Mouse (Mus musculus) liver, embryonic 11.5 days (tissue): ENCODE measurements around the gene Prrc2b. TPM values are rescaled to one million over a fixed set of nuclear protein-coding genes. Genes with fewer than 3 reads are reported as not detected.

Experiments
- ATAC-seq: fragments of 200-750 bp; cut with Nextera tagmentation; replicated peaks from 2 replicates; pipeline ENCODE4 v1.8.0; 2017; ENCODE audit warnings: moderate number of reproducible peaks, mild to moderate bottlenecking, moderate TSS enrichment, moderate library complexity; ENCODE audit not compliant: low FRiP score
- DNase-seq: peaks from one replicate; pipeline ENCODE4 v3.0.0-alpha.2; 2017; ENCODE audit warnings: low spot score
- H3K27ac ChIP-seq: fragments of 300-500 bp; sonication (generic); 2 replicates; pipeline ENCODE4 v1.5.1; 2014; ENCODE audit warnings: mild to moderate bottlenecking, low read depth, low read length, control low read depth
- H3K27me3 ChIP-seq: fragments of 300-500 bp; sonication (generic); replicated peaks from 2 replicates; pipeline ENCODE4 v1.6.1; 2014; ENCODE audit warnings: low read length, mixed read lengths; ENCODE audit not compliant: control insufficient read depth, insufficient read depth
- H3K36me3 ChIP-seq: fragments of 300-500 bp; sonication (generic); 2 replicates; pipeline ENCODE4 v1.6.1; 2014; ENCODE audit warnings: mild to moderate bottlenecking, low read length, moderate library complexity, mixed read lengths; ENCODE audit not compliant: control insufficient read depth, insufficient read depth
- H3K4me1 ChIP-seq: fragments of 300-500 bp; sonication (generic); replicated peaks from 2 replicates; pipeline ENCODE4 v1.6.1; 2014; ENCODE audit warnings: low read length, mixed read lengths; ENCODE audit not compliant: control insufficient read depth, insufficient read depth
- H3K4me2 ChIP-seq: fragments of 300-500 bp; sonication (generic); 2 replicates; pipeline ENCODE4 v1.6.1; 2014; ENCODE audit warnings: mild to moderate bottlenecking, control low read depth, moderate library complexity
- H3K4me3 ChIP-seq: fragments of 300-500 bp; sonication (generic); 2 replicates; pipeline ENCODE4 v1.5.1; 2014; ENCODE audit warnings: low read depth, low read length, control low read depth
- H3K9ac ChIP-seq: fragments of 300-500 bp; sonication (generic); 2 replicates; pipeline ENCODE4 v1.6.1; 2014; ENCODE audit warnings: low read depth, low read length, control low read depth
- H3K9me3 ChIP-seq: fragments of 300-500 bp; sonication (generic); 2 replicates; pipeline ENCODE4 v1.6.1; 2016; ENCODE audit warnings: low read length, inconsistent platforms, mixed read lengths; ENCODE audit not compliant: control insufficient read depth
- WGBS: fragments of 180-500 bp; shearing (Covaris S2); extraction: QIAGEN DNeasy Blood & Tissue Kit; methylation state at CpG from one replicate; pipeline ENCODE4 v1.1.7; 2014; 5-methylcytosine and 5-hydroxymethylcytosine counted together
- polyA plus RNA-seq: library from polyadenylated mRNA; unstranded; fragments of >200 nt; fragmentation: Nextera tagmentation; extraction: Ambion mirVana; gene quantifications from 2 replicates; pipeline ENCODE4 v1.2.1, GENCODE M21; 2014

Prrc2b gene
- polyA plus RNA-seq, 1 experiment from 2014 or later: 48.1 TPM

DNA sequence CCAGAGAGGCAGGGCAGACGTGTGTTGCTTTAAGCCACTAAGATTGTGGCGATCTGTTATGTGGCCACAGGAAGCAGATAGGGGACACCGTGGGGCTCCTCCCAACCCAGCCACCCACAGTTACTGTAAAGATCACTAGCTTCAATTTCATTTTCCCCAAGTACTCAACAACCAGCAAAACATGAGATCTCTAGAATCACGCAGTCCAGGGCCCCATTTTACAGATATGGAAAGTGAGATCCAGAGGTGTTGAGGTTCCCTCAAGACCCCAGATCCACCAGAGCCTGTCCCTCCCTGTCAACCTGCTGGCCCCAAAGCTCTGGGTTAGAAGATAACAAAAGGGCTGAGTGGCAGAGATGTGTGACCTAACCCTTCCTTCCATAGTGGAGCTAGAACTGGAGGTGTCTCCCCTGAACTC is 35.0 kb upstream of the Prrc2b start:
- ATAC-seq (peak; percentile 90), DNase-seq (no peak)
- Histone ChIP-seq H3K9me3 (0 out of 2 replicates have a peak, but pooled peaks cover 5% of the 10 kb centered on the region), H3K9ac (peak overlapping the region; percentile 10; the same call in 1 of the 2 replicates), H3K4me1 (peaks cover 27% of the 10 kb centered on the region), H3K27ac (peak overlapping the region; percentile 80), H3K4me2 (peak overlapping the region; percentile 38), H3K27me3 (no peaks in the 10 kb centered on the region), H3K4me3 (no peak overlapping the region), H3K36me3 (no peaks in the 10 kb centered on the region)
- 49% methylated on average over 4 of the region's 4 CpGs for WGBS

DNA sequence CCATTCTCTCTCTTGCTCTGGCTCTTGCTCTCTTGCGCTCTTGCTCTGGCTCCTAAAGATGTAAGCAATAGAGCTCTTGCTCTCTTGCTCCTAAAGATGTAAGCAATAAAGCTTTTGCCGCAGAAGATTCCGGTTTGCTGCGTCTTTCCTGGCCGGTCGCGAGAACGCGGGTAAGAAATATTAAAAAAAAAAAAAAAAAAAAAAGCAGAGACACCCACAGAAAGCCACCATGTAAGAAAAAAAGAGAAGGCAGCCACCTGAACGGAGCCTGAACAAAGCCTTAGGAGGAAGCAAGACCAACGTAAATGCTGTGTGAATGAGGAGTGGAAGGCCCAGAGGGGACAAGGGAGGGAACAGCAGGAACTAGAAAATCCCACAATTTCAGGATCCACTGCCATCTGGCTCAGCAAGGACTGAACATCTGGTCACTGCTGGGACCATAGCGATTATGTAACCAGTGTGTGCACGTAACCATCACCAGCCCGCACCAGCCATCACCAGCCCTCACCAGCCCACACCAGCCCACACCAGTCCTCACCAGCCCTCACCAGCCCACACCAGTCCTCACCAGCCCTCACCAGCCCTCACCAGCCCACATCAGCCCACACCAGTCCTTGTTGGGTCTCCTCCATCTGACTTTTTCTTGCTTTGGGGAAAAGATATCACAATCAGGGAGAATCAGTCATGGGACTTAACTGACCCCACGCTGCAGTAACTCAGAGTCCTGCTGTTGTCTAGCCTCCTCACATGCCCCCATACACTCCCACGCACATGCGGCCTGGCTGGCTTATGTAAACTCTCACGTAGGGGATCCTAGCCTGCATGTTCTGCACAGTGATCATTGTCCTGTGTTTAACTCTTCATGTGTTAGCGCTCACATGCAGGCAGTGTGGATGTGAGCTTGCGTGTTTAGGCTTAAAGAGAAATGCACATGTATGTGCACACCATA is 30.8 kb upstream of the Prrc2b start:
- Histone ChIP-seq H3K4me1 (peaks cover 21% of the 10 kb centered on the region), H3K27me3 (no peaks in the 10 kb centered on the region), H3K9me3 (0 out of 2 replicates have a peak, but pooled peaks cover 5% of the 10 kb centered on the region), H3K36me3 (no peaks in the 10 kb centered on the region), H3K4me2 (no peak overlapping the region), H3K9ac (0 out of 2 replicates have a peak overlapping the region, but pooled peaks have one; percentile 31), H3K4me3 (no peak overlapping the region), H3K27ac (no peak overlapping the region)
- DNase-seq (no peak), ATAC-seq (no peak)
- 90% methylated on average over 20 of the region's 20 CpGs for WGBS

DNA sequence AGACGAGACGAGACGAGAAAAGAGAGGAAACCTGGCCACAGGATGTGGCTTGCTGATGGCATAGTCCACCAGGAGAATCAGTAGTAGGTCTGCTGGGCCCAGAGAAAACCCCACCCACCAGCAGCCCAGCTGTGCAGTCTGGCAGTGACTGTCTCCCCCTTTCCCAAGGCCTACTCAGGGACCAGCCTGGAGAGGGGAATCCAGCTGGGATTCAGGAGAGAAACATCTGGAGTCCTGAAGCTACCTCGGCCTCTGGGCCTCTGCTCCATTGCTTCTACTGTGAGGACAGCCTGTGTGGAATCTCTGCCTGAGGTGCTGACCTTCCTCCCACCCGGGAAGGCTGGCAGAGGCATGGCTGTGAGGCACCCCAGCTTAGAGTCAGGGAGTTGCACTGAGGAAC is 29.7 kb upstream of the Prrc2b start:
- ATAC-seq (peak; percentile 31; the same call in 1 of the 2 replicates), DNase-seq (no peak)
- Histone ChIP-seq H3K27ac (peak overlapping the region; percentile 45), H3K27me3 (no peaks in the 10 kb centered on the region), H3K36me3 (no peaks in the 10 kb centered on the region), H3K9me3 (0 out of 2 replicates have a peak, but pooled peaks cover 5% of the 10 kb centered on the region), H3K4me1 (peaks cover 13% of the 10 kb centered on the region), H3K9ac (peak overlapping the region; percentile 55; the same call in 1 of the 2 replicates), H3K4me3 (no peak overlapping the region), H3K4me2 (peak overlapping the region; percentile 29; the same call in 1 of the 2 replicates)
- WGBS: 50% methylated on average over 5 of the region's 5 CpGs

DNA sequence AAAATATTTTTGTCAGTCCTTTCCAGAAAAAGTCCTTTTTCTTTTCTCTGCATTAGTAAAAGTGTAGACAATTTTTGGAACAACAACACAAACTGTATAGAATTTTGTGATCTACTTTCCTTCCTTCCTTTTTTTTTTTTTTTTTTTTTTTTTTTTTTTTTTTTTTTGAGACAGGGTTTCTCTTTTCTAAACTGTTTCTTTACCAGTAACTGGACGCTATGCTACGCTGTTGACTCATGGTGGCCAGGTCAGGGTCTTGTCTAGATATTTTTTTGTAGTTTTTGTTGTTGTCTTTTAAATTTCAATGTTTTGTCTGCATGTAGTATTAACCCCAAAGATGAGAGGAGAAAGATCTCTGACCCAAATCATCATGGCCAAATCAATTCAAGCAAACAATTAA is 29.1 kb upstream of the Prrc2b start:
- Histone ChIP-seq H3K36me3 (no peaks in the 10 kb centered on the region), H3K4me3 (no peak overlapping the region), H3K9me3 (0 out of 2 replicates have a peak, but pooled peaks cover 2% of the 10 kb centered on the region), H3K27me3 (no peaks in the 10 kb centered on the region), H3K27ac (no peak overlapping the region), H3K4me1 (peaks cover 14% of the 10 kb centered on the region), H3K4me2 (no peak overlapping the region), H3K9ac (no peak overlapping the region)
- WGBS: 81% methylated on average over 2 of the region's 2 CpGs
- no peak for ATAC-seq
- DNase-seq: no peak

DNA sequence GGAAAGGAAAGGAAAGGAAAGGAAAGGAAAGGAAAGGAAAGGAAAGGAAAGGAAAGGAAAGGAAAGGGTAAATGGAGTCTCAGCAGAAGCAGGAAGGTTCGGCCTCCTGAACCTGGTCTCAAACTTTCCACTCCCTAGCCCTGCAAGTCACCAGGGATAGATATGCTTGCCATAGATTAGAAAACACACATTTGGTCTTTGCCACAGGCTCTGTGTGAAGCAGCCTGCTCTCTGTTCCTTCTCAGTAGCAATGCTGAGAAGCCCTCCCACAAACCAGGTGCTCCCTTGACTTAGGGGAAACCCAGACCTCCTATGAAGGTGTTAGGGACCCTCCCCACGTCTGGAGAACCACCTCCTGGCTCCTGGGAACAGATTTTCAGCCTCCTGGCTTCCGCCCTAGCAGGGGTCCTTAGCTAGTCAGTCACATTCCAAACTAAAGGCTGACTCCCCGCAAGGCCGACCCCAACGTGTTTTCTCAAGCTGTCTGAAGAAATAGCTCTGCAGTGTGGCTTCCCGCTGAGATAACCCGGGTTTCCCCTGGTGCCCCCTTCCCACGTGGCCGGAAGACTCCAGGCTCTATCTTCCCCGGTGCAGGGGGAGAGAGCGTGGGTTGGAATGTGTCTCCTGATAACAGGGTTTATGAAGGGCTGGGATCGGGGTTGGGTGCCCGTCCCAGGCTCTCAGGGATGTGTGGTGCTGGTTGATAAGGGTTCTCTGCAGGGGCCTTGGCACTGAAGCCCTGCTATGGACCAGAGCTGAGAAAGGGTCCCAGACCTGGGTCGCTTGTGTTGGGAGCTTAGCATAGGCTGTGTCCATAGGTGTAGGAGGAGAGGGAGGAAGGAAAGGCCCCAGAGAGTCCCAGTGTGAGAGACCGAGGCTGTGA is 23.0 kb upstream of the Prrc2b start:
- Histone ChIP-seq H3K9me3 (no peaks in the 10 kb centered on the region), H3K27me3 (no peaks in the 10 kb centered on the region), H3K4me3 (peak overlapping the region; percentile 35), H3K36me3 (no peaks in the 10 kb centered on the region), H3K27ac (peak overlapping the region; percentile 100), H3K4me2 (peak overlapping the region; percentile 67), H3K4me1 (peaks cover 57% of the 10 kb centered on the region), H3K9ac (peak overlapping the region; percentile 75)
- peak; percentile 86 for DNase-seq
- 8% methylated on average over 16 of the region's 16 CpGs for WGBS
- peak; percentile 96 for ATAC-seq

DNA sequence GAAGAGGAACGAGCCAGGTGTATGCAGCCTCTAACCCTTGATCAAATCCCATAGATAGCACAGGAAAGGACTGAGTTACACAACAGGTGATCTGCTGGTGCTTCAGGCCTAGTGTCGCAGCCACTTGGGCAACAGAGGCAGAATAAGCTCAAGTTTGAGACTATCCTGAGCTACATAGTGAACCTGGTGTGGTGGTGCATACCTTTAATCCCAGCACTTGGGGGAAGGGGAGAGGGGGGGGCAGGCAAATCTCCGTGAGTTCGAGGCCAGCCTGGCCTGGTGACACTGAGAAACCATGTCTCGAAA is 22.4 kb upstream of the Prrc2b start:
- no peak for DNase-seq

DNA sequence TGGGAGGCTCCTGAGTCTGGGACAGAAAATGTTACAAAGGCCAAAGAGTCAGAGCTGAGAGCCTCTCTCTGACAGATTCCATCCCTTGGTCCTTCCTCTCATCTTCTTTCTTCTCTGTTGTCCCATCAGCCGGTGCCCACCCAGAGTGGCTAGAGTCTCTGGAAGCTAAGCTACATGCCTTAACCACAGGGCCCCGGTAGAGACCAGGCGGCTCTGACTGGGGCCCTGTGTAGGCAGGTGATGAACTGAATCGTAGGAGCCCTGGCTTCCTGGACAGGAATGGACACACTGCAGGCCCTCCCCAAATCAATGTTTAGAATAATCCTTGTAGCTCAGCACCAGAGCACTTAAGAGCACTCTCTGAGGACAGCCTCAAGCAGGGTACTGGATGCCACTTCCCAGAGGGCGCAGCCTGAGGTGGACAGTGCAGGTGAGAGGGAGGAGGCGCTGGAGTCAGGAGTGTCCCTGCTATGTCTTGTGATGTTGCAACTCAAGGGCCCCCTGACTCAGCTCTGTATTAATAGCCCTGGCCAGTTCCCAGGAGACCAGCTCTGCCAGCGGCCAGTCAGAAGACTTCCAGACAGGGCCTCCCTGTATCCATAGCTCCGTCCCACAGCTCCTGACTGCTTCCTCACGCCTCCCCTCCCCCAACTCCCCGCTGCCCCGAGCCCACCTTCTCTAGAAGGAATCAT is 21.4 kb upstream of the Prrc2b start:
- ATAC-seq (no peak), DNase-seq (no peak)
- Histone ChIP-seq H3K27me3 (no peaks in the 10 kb centered on the region), H3K4me2 (no peak overlapping the region; the same call in 1 of the 2 replicates), H3K4me3 (no peak overlapping the region), H3K36me3 (no peaks in the 10 kb centered on the region), H3K4me1 (peaks cover 59% of the 10 kb centered on the region), H3K9me3 (no peaks in the 10 kb centered on the region), H3K27ac (peak overlapping the region; percentile 100), H3K9ac (peak overlapping the region; percentile 53; the same call in 1 of the 2 replicates)
- WGBS: 54% methylated on average over 11 of the region's 11 CpGs

More for the DNA sequence above, 22.4 kb upstream of the Prrc2b start:
- H3K27me3 ChIP-seq: no peaks in the 10 kb centered on the region
- peak overlapping the region; percentile 100 for H3K27ac ChIP-seq
- no peaks in the 10 kb centered on the region for H3K36me3 ChIP-seq
- H3K4me2 ChIP-seq: peak overlapping the region; percentile 67
- ATAC-seq: peak; percentile 50
- peaks cover 59% of the 10 kb centered on the region for H3K4me1 ChIP-seq
- H3K9ac ChIP-seq: no peak overlapping the region
- H3K4me3 ChIP-seq: peak overlapping the region; percentile 35; the same call in 1 of the 2 replicates
- H3K9me3 ChIP-seq: no peaks in the 10 kb centered on the region
- WGBS: 42% methylated on average over 5 of the region's 5 CpGs

DNA sequence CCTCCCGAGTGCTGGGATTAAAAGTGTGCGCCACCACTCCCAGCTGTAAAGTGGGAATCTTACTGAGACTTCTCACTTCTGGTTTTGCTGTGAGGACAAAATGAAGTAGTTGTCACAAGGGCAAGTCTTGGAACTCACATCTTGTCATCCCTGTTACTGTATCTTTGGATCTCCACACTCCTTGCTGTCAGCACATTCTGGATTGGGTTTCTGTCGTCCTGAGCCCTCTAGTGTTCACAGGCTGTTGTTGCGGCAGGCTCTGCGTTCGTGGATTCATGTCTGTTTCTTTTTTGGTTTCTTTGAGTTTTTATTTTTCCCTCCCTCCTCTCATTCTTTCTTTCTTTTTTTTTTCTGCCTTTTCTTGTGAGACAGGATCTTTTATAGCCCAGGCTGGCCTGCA is 20.4 kb upstream of the Prrc2b start:
- no peaks in the 10 kb centered on the region for H3K27me3 ChIP-seq
- peak overlapping the region; percentile 51 for H3K4me2 ChIP-seq
- H3K9ac ChIP-seq: peak overlapping the region; percentile 59
- H3K36me3 ChIP-seq: no peaks in the 10 kb centered on the region
- peak overlapping the region; percentile 83 for H3K27ac ChIP-seq
- DNase-seq (no peak), ATAC-seq (no peak)
- 31% methylated on average over 6 of the region's 6 CpGs for WGBS
- H3K9me3 ChIP-seq: no peaks in the 10 kb centered on the region
- H3K4me1 ChIP-seq: peaks cover 59% of the 10 kb centered on the region
- no peak overlapping the region for H3K4me3 ChIP-seq
